Mouse (Mus musculus) bone marrow, adult 2 months (tissue): ENCODE data around the gene Txndc11. TPM values are rescaled to one million over a fixed set of nuclear protein-coding genes. Genes with fewer than 3 reads are reported as not detected.

Experiments used
- H3K27ac ChIP-seq: fragments of 200-500 bp; 2 replicates; pipeline ENCODE4 v1.5.1; 2012; ENCODE audit warnings: low read depth, mild to moderate bottlenecking, control low read depth, inconsistent platforms, low read length; ENCODE audit not compliant: control insufficient read depth, poor library complexity, insufficient read depth
- H3K4me1 ChIP-seq: fragments of 200-500 bp; 2 replicates; pipeline ENCODE4 v1.6.1; 2011; ENCODE audit warnings: low read length; ENCODE audit not compliant: control insufficient read depth, insufficient read depth
- H3K4me3 ChIP-seq: fragments of 200-500 bp; replicated peaks from 2 replicates; pipeline ENCODE3; 2011; ENCODE audit warnings: mild to moderate bottlenecking, low read depth, low read length, control low read depth; ENCODE audit not compliant: control insufficient read depth
- CTCF ChIP-seq: fragments of 200-500 bp; IDR thresholded peaks from 2 replicates; pipeline ENCODE4 v1.5.1; 2011; ENCODE audit warnings: low read length, control low read depth; ENCODE audit not compliant: control insufficient read depth, insufficient read depth
- POLR2A ChIP-seq: fragments of 200-500 bp; IDR thresholded peaks from 2 replicates; pipeline ENCODE4 v1.6.1; 2011; ENCODE audit warnings: low read depth, mild to moderate bottlenecking, control low read depth, low read length, borderline replicate concordance; ENCODE audit not compliant: control insufficient read depth
- WGBS: fragments of 180-500 bp; shearing (Covaris S2); methylation state at CpG from one replicate; pipeline ENCODE4 v1.1.7; 2018; 5-methylcytosine and 5-hydroxymethylcytosine counted together
- polyA plus RNA-seq: library from polyadenylated mRNA; stranded (reverse); fragments of >200 nt; gene quantifications from 2 replicates; pipeline ENCODE4 v1.2.4, GENCODE M21; 2011; ENCODE audit warnings: low replicate concordance; ENCODE audit not compliant: missing spikeins, insufficient read depth, insufficient read length

The Txndc11 gene
- polyA plus RNA-seq, 1 experiment, result 18.8 TPM

- WGBS, result 66% methylated on average over 3 of the region's 3 CpGs
- no peak for TF ChIP-seq CTCF
- no peak for TF ChIP-seq POLR2A
- H3K4me1 ChIP-seq, result no peaks in the 10 kb centered on the region
- H3K27ac ChIP-seq, result no peak overlapping the region
- H3K4me3 ChIP-seq, result no peak overlapping the region
Observed at GRCm38 (mm10) chr16:11031320-11031719, 103.1 kb downstream of the Txndc11 start.

- no peak overlapping the region for H3K27ac ChIP-seq
- no peak for TF ChIP-seq CTCF
- TF ChIP-seq POLR2A, result no peak
- 66% methylated on average over 4 of the region's 4 CpGs for WGBS
- H3K4me1 ChIP-seq, result no peaks in the 10 kb centered on the region
- no peak overlapping the region for H3K4me3 ChIP-seq
Observed at GRCm38 (mm10) chr16:11030844-11031243, 103.6 kb downstream of the Txndc11 start.

- no peak overlapping the region for H3K4me3 ChIP-seq
- no peaks in the 10 kb centered on the region; the same call in 1 of the 2 replicates for H3K4me1 ChIP-seq
- 81% methylated on average over 7 of the region's 7 CpGs for WGBS
- H3K27ac ChIP-seq, result no peak overlapping the region
- TF ChIP-seq POLR2A (no peak), CTCF (no peak)
Observed at GRCm38 (mm10) chr16:11028206-11028605, 106.2 kb downstream of the Txndc11 start.

Other genes with a start within 250 kb of the Txndc11 start
- gene Snn, start 73.7 kb downstream of the Txndc11 start, polyA plus RNA-seq, result 12.6 and 21.6 TPM in 2 replicates
- gene Litaf, start 68.5 kb downstream of the Txndc11 start, polyA plus RNA-seq, result 21.6 and 41.1 TPM in 2 replicates
- gene Zc3h7a, start 41.7 kb upstream of the Txndc11 start, polyA plus RNA-seq, result 103 and 128 TPM in 2 replicates
- 46.6 and 76.4 TPM in 2 replicates for gene Rsl1d1, start 68.7 kb upstream of the Txndc11 start, polyA plus RNA-seq
- gene Gspt1, start 119.7 kb upstream of the Txndc11 start, polyA plus RNA-seq, result 51.0 and 78.9 TPM in 2 replicates
- 1.2 TPM in 1 of 2 replicates, not detected in the other for gene Tnfrsf17, start 179.2 kb upstream of the Txndc11 start, polyA plus RNA-seq
- 14.5 and 24.4 TPM in 2 replicates for gene Snx29, start 188.3 kb upstream of the Txndc11 start, polyA plus RNA-seq